Mouse (Mus musculus): ENCODE measurements at regions not wholly inside any gene's neighbourhood (a gene's known extent, or its start where the extent isn't known, plus 50 kb on each side); places are given as distances from the start of the nearest gene placed in this dataset.
"Not testable (repeated sequence)": the region's sequence is repeated elsewhere in the genome, so short reads cannot be mapped to it uniquely, and the experiment has no call there.

DNA sequence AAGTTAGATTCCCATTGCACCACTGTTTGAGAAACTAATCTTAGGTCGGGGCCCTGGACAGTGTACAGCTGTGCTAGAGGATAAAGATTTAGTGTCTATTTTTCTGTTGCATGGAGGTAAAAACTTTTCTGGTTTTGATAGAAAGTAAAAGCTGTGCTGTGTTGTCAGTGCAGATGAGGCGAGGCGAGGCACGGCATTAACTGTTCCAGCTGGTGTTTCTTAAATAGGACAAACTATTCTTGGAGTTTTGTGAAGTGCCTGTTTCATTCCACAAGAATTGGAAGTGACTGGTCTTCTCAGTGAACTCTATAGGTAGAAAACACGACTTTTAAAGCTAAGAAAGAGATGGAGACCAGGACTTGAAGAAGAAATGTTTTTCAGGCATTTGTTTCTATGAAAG lies 370.3 kb downstream of the Rprm start:
- H3K27ac ChIP-seq (ENCODE audit: low read depth, low read length) = no peak overlapping the region
- no peak for DNase-seq (ENCODE audit: low spot score)
- H3K36me3 ChIP-seq (ENCODE audit: insufficient read depth, low read length) = no peaks in the 10 kb centered on the region
- 72% methylated on average over 5 of the region's 5 CpGs for WGBS
- no peak overlapping the region for H3K4me3 ChIP-seq (ENCODE audit: low read depth, low read length)
- H3K4me1 ChIP-seq (ENCODE audit: insufficient read depth, low read length) = no peaks in the 10 kb centered on the region
- no peak overlapping the region for H3K4me2 ChIP-seq (ENCODE audit: low read depth, low read length, poor library complexity, severe bottlenecking)
- ATAC-seq (ENCODE audit: low FRiP score) = no peak
- no peaks in the 10 kb centered on the region for H3K27me3 ChIP-seq (ENCODE audit: insufficient read depth, low read length)
- H3K9ac ChIP-seq (replicated peaks; ENCODE audit: low read length, poor library complexity, severe bottlenecking) = no peak overlapping the region
- H3K9me3 ChIP-seq (ENCODE audit: low read length) = no peaks in the 10 kb centered on the region
- TF ChIP-seq CTCF (IDR thresholded peaks at IDR 0.05) = no peak

GRCm38 (mm10) chr2:53723231-53723630 lies 362.1 kb downstream of the Rprm start:
- Histone ChIP-seq H3K4me3 (ENCODE audit: low read depth, low read length) (no peak overlapping the region), H3K27ac (ENCODE audit: low read depth, low read length) (no peak overlapping the region), H3K4me1 (ENCODE audit: insufficient read depth, low read length) (no peaks in the 10 kb centered on the region), H3K9ac (replicated peaks; ENCODE audit: low read length, poor library complexity, severe bottlenecking) (no peak overlapping the region), H3K27me3 (ENCODE audit: insufficient read depth, low read length) (no peaks in the 10 kb centered on the region), H3K9me3 (ENCODE audit: low read length) (no peaks in the 10 kb centered on the region), H3K4me2 (ENCODE audit: low read depth, low read length, poor library complexity, severe bottlenecking) (no peak overlapping the region), H3K36me3 (ENCODE audit: insufficient read depth, low read length) (no peaks in the 10 kb centered on the region)
- 91% methylated on average over 6 of the region's 6 CpGs for WGBS
- TF ChIP-seq CTCF (IDR thresholded peaks at IDR 0.05) = no peak
- ATAC-seq (ENCODE audit: low FRiP score) (no peak), DNase-seq (ENCODE audit: low spot score) (no peak)

- no peak for DNase-seq (ENCODE audit: low spot score)
- no peaks in the 10 kb centered on the region for H3K27me3 ChIP-seq (ENCODE audit: insufficient read depth, low read length)
Measured at GRCm38 (mm10) chr2:53728693-53729092, 356.7 kb downstream of the Rprm start.

DNA sequence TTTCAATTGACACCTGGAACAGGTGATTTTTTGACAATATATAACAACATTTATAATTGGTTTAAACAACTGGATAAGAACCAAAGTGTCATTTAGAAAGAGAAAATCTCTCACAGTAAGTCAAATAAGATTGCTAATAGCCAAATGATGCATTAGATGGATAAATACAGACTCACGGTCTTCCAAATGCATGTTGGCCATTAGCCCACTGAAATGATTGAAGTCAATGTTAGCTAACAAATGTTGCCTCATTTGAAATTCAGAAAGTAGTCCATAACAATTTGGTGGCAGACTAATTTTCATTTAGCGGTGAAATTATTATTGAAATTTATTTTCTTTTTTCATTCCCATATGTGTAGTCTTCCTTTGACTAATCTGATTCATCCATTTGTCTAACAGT lies 354.9 kb downstream of the Rprm start:
- Histone ChIP-seq H3K9ac (replicated peaks; ENCODE audit: low read length, poor library complexity, severe bottlenecking) (no peak overlapping the region), H3K27me3 (ENCODE audit: insufficient read depth, low read length) (no peaks in the 10 kb centered on the region), H3K36me3 (ENCODE audit: insufficient read depth, low read length) (no peaks in the 10 kb centered on the region), H3K9me3 (ENCODE audit: low read length) (no peaks in the 10 kb centered on the region), H3K4me1 (ENCODE audit: insufficient read depth, low read length) (no peaks in the 10 kb centered on the region), H3K27ac (ENCODE audit: low read depth, low read length) (no peak overlapping the region), H3K4me3 (ENCODE audit: low read depth, low read length) (no peak overlapping the region), H3K4me2 (ENCODE audit: low read depth, low read length, poor library complexity, severe bottlenecking) (no peak overlapping the region)
- no peak for TF ChIP-seq CTCF (IDR thresholded peaks at IDR 0.05)
- DNase-seq (ENCODE audit: low spot score) (no peak), ATAC-seq (ENCODE audit: low FRiP score) (no peak)
- WGBS = 87% methylated on average over 2 of the region's 2 CpGs

More at GRCm38 (mm10) chr2:53728693-53729092, 356.7 kb downstream of the Rprm start:
- Histone ChIP-seq H3K4me2 (ENCODE audit: low read depth, low read length, poor library complexity, severe bottlenecking) (no peak overlapping the region), H3K4me3 (ENCODE audit: low read depth, low read length) (no peak overlapping the region), H3K9ac (replicated peaks; ENCODE audit: low read length, poor library complexity, severe bottlenecking) (no peak overlapping the region), H3K27ac (ENCODE audit: low read depth, low read length) (no peak overlapping the region), H3K9me3 (ENCODE audit: low read length) (no peaks in the 10 kb centered on the region), H3K36me3 (ENCODE audit: insufficient read depth, low read length) (no peaks in the 10 kb centered on the region), H3K4me1 (ENCODE audit: insufficient read depth, low read length) (no peaks in the 10 kb centered on the region)
- TF ChIP-seq CTCF (IDR thresholded peaks at IDR 0.05) = no peak
- ATAC-seq (ENCODE audit: low FRiP score) = no peak

DNA sequence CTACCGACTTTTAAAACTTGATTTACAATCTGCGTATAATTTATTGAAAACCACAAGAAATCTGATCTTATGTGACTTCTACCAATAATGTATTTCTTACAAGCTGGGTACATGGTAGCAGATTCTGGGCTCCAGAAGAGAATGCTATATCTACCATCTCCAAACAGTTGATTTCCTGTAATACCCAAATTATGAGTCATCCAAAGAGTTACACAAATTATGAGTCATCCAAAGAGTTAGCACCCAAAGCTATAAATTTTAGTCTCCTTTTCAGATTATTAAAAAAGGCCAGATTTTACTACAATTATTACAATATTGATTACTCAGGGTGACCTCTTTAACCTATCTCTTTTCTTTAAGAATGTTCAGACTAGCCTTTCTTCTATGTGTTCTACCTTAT lies 321.9 kb downstream of the Rprm start:
- Histone ChIP-seq H3K27ac (ENCODE audit: low read depth, low read length) (no peak overlapping the region), H3K4me2 (ENCODE audit: low read depth, low read length, poor library complexity, severe bottlenecking) (no peak overlapping the region), H3K4me3 (ENCODE audit: low read depth, low read length) (no peak overlapping the region), H3K9ac (replicated peaks; ENCODE audit: low read length, poor library complexity, severe bottlenecking) (no peak overlapping the region), H3K4me1 (ENCODE audit: insufficient read depth, low read length) (no peaks in the 10 kb centered on the region), H3K9me3 (ENCODE audit: low read length) (no peaks in the 10 kb centered on the region), H3K36me3 (ENCODE audit: insufficient read depth, low read length) (no peaks in the 10 kb centered on the region), H3K27me3 (ENCODE audit: insufficient read depth, low read length) (no peaks in the 10 kb centered on the region)
- ATAC-seq (ENCODE audit: low FRiP score) = no peak
- WGBS = 87% methylated on average over 2 of the region's 2 CpGs
- no peak for DNase-seq (ENCODE audit: low spot score)
- TF ChIP-seq CTCF (IDR thresholded peaks at IDR 0.05) = no peak

DNA sequence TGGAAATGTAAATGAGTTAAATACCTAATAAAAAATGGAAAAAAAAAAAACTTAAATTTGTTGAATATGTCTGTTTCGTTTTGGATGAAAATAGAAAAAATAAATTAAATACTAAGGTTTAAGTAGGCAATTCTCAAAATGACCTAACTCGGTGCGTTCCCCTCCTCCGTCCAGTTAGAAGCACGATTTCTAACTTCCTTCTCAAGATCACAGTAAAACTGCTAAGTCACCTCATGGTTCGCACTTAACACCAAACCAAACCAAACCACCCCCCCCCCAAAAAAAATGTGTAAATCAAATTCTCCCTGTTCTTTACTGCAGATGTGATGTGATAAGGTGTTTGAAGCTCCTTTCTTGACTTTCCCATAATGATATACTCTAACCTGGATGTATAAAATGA lies 303.3 kb downstream of the Rprm start:
- DNase-seq (ENCODE audit: low spot score); ATAC-seq (ENCODE audit: low FRiP score); H3K36me3 ChIP-seq (ENCODE audit: insufficient read depth, low read length); H3K4me2 ChIP-seq (ENCODE audit: low read depth, low read length, poor library complexity, severe bottlenecking); H3K4me1 ChIP-seq (ENCODE audit: insufficient read depth, low read length); H3K9me3 ChIP-seq (ENCODE audit: low read length); H3K9ac ChIP-seq (replicated peaks; ENCODE audit: low read length, poor library complexity, severe bottlenecking); H3K4me3 ChIP-seq (ENCODE audit: low read depth, low read length); H3K27me3 ChIP-seq (ENCODE audit: insufficient read depth, low read length); H3K27ac ChIP-seq (ENCODE audit: low read depth, low read length): not testable (repeated sequence)
- WGBS = 90% methylated on average over 2 of the region's 6 CpGs

DNA sequence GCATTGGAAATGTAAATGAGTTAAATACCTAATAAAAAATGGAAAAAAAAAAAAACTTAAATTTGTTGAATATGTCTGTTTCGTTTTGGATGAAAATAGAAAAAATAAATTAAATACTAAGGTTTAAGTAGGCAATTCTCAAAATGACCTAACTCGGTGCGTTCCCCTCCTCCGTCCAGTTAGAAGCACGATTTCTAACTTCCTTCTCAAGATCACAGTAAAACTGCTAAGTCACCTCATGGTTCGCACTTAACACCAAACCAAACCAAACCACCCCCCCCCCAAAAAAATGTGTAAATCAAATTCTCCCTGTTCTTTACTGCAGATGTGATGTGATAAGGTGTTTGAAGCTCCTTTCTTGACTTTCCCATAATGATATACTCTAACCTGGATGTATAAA lies 296.8 kb downstream of the Rprm start:
- WGBS = 95% methylated on average over 2 of the region's 6 CpGs
- not testable (repeated sequence) for H3K4me3 ChIP-seq (ENCODE audit: low read depth, low read length); H3K4me1 ChIP-seq (ENCODE audit: insufficient read depth, low read length); H3K9me3 ChIP-seq (ENCODE audit: low read length); H3K9ac ChIP-seq (replicated peaks; ENCODE audit: low read length, poor library complexity, severe bottlenecking); ATAC-seq (ENCODE audit: low FRiP score); H3K4me2 ChIP-seq (ENCODE audit: low read depth, low read length, poor library complexity, severe bottlenecking); DNase-seq (ENCODE audit: low spot score); H3K36me3 ChIP-seq (ENCODE audit: insufficient read depth, low read length); H3K27ac ChIP-seq (ENCODE audit: low read depth, low read length); H3K27me3 ChIP-seq (ENCODE audit: insufficient read depth, low read length)
